Mouse (Mus musculus): ENCODE measurements at regions not wholly inside any gene's neighbourhood (a gene's known extent, or its start where the extent isn't known, plus 50 kb on each side); places are given as distances from the start of the nearest gene placed in this dataset.

GRCm38 (mm10) chr19:26234539-26234938 is 370.3 kb upstream of the Smarca2 start:
- Histone ChIP-seq H3K9me3 (ENCODE audit: control insufficient read depth, low read length) (no peaks in the 10 kb centered on the region), H3K9ac (ENCODE audit: low read length) (no peak overlapping the region), H3K4me2 (ENCODE audit: low read depth, low read length, severe bottlenecking) (no peak overlapping the region), H3K27me3 (ENCODE audit: control insufficient read depth, insufficient read depth, low read length) (no peaks in the 10 kb centered on the region), H3K4me3 (ENCODE audit: low read depth, low read length) (no peak overlapping the region), H3K36me3 (ENCODE audit: control insufficient read depth, insufficient read depth, low read length) (no peaks in the 10 kb centered on the region), H3K27ac (ENCODE audit: low read depth, low read length) (no peak overlapping the region), H3K4me1 (replicated peaks; ENCODE audit: control insufficient read depth, insufficient read depth, low read length) (no peaks in the 10 kb centered on the region)
- 67% methylated on average over 4 of the region's 4 CpGs for WGBS
- ATAC-seq (replicated peaks; ENCODE audit: low FRiP score): no peak
- no peak for DNase-seq (ENCODE audit: low spot score)

- no peak overlapping the region for H3K9ac ChIP-seq (ENCODE audit: low read length)
- no peak overlapping the region for H3K4me3 ChIP-seq (ENCODE audit: low read depth, low read length)
- no peak overlapping the region for H3K27ac ChIP-seq (ENCODE audit: low read depth, low read length)
- no peak overlapping the region for H3K4me2 ChIP-seq (ENCODE audit: low read depth, low read length, severe bottlenecking)
- 80% methylated on average over 6 of the region's 6 CpGs for WGBS
- no peaks in the 10 kb centered on the region for H3K9me3 ChIP-seq (ENCODE audit: control insufficient read depth, low read length)
- H3K4me1 ChIP-seq (replicated peaks; ENCODE audit: control insufficient read depth, insufficient read depth, low read length): no peaks in the 10 kb centered on the region
- no peaks in the 10 kb centered on the region for H3K36me3 ChIP-seq (ENCODE audit: control insufficient read depth, insufficient read depth, low read length)
- DNase-seq (ENCODE audit: low spot score) (no peak), ATAC-seq (replicated peaks; ENCODE audit: low FRiP score) (no peak)
- H3K27me3 ChIP-seq (ENCODE audit: control insufficient read depth, insufficient read depth, low read length): no peaks in the 10 kb centered on the region
Observed at GRCm38 (mm10) chr19:26244067-26244466, 360.8 kb upstream of the Smarca2 start.

GRCm38 (mm10) chr19:26249751-26250150 is 355.1 kb upstream of the Smarca2 start:
- no peaks in the 10 kb centered on the region for H3K9me3 ChIP-seq (ENCODE audit: control insufficient read depth, low read length)
- no peak overlapping the region for H3K4me2 ChIP-seq (ENCODE audit: low read depth, low read length, severe bottlenecking)
- 90% methylated on average over 6 of the region's 6 CpGs for WGBS
- no peak overlapping the region for H3K4me3 ChIP-seq (ENCODE audit: low read depth, low read length)
- no peak for ATAC-seq (replicated peaks; ENCODE audit: low FRiP score)
- H3K9ac ChIP-seq (ENCODE audit: low read length): no peak overlapping the region
- H3K4me1 ChIP-seq (replicated peaks; ENCODE audit: control insufficient read depth, insufficient read depth, low read length): no peaks in the 10 kb centered on the region
- DNase-seq (ENCODE audit: low spot score): no peak
- H3K27me3 ChIP-seq (ENCODE audit: control insufficient read depth, insufficient read depth, low read length): no peaks in the 10 kb centered on the region
- no peak overlapping the region for H3K27ac ChIP-seq (ENCODE audit: low read depth, low read length)
- H3K36me3 ChIP-seq (ENCODE audit: control insufficient read depth, insufficient read depth, low read length): no peaks in the 10 kb centered on the region

- no peaks in the 10 kb centered on the region for H3K36me3 ChIP-seq (ENCODE audit: control insufficient read depth, insufficient read depth, low read length)
- no peak overlapping the region for H3K27ac ChIP-seq (ENCODE audit: low read depth, low read length)
- DNase-seq (ENCODE audit: low spot score) (no peak), ATAC-seq (replicated peaks; ENCODE audit: low FRiP score) (no peak)
- no peaks in the 10 kb centered on the region for H3K9me3 ChIP-seq (ENCODE audit: control insufficient read depth, low read length)
- H3K4me1 ChIP-seq (replicated peaks; ENCODE audit: control insufficient read depth, insufficient read depth, low read length): no peaks in the 10 kb centered on the region
- no peak overlapping the region for H3K9ac ChIP-seq (ENCODE audit: low read length)
- no peak overlapping the region for H3K4me3 ChIP-seq (ENCODE audit: low read depth, low read length)
- no peaks in the 10 kb centered on the region for H3K27me3 ChIP-seq (ENCODE audit: control insufficient read depth, insufficient read depth, low read length)
- WGBS: 29% methylated on average over 4 of the region's 4 CpGs
- H3K4me2 ChIP-seq (ENCODE audit: low read depth, low read length, severe bottlenecking): no peak overlapping the region
Observed at GRCm38 (mm10) chr19:26258677-26259076, 346.2 kb upstream of the Smarca2 start.

- H3K27ac ChIP-seq (ENCODE audit: low read depth, low read length): no peak overlapping the region
- no peak overlapping the region for H3K4me2 ChIP-seq (ENCODE audit: low read depth, low read length, severe bottlenecking)
- no peaks in the 10 kb centered on the region for H3K4me1 ChIP-seq (replicated peaks; ENCODE audit: control insufficient read depth, insufficient read depth, low read length)
- H3K9me3 ChIP-seq (ENCODE audit: control insufficient read depth, low read length): no peaks in the 10 kb centered on the region
- no peaks in the 10 kb centered on the region for H3K36me3 ChIP-seq (ENCODE audit: control insufficient read depth, insufficient read depth, low read length)
- DNase-seq (ENCODE audit: low spot score) (no peak), ATAC-seq (replicated peaks; ENCODE audit: low FRiP score) (no peak)
- WGBS: 86% methylated on average over 2 of the region's 2 CpGs
- no peaks in the 10 kb centered on the region for H3K27me3 ChIP-seq (ENCODE audit: control insufficient read depth, insufficient read depth, low read length)
- no peak overlapping the region for H3K4me3 ChIP-seq (ENCODE audit: low read depth, low read length)
- H3K9ac ChIP-seq (ENCODE audit: low read length): no peak overlapping the region
Observed at GRCm38 (mm10) chr19:26261530-26261929, 343.3 kb upstream of the Smarca2 start.

- H3K4me2 ChIP-seq (ENCODE audit: low read depth, low read length, severe bottlenecking): no peak overlapping the region
- H3K4me1 ChIP-seq (replicated peaks; ENCODE audit: control insufficient read depth, insufficient read depth, low read length): no peaks in the 10 kb centered on the region
- WGBS: 86% methylated on average over 6 of the region's 6 CpGs
- no peaks in the 10 kb centered on the region for H3K27me3 ChIP-seq (ENCODE audit: control insufficient read depth, insufficient read depth, low read length)
- H3K4me3 ChIP-seq (ENCODE audit: low read depth, low read length): no peak overlapping the region
- H3K9ac ChIP-seq (ENCODE audit: low read length): no peak overlapping the region
- DNase-seq (ENCODE audit: low spot score) (no peak), ATAC-seq (replicated peaks; ENCODE audit: low FRiP score) (no peak)
- H3K36me3 ChIP-seq (ENCODE audit: control insufficient read depth, insufficient read depth, low read length): no peaks in the 10 kb centered on the region
- H3K9me3 ChIP-seq (ENCODE audit: control insufficient read depth, low read length): no peaks in the 10 kb centered on the region
- H3K27ac ChIP-seq (ENCODE audit: low read depth, low read length): no peak overlapping the region
Observed at GRCm38 (mm10) chr19:26296360-26296759, 308.5 kb upstream of the Smarca2 start.

GRCm38 (mm10) chr19:26308477-26309135 is 296.2 kb upstream of the Smarca2 start:
- H3K9ac ChIP-seq (ENCODE audit: low read length): no peak overlapping the region
- H3K4me1 ChIP-seq (replicated peaks; ENCODE audit: control insufficient read depth, insufficient read depth, low read length): no peaks in the 10 kb centered on the region
- H3K4me2 ChIP-seq (ENCODE audit: low read depth, low read length, severe bottlenecking): no peak overlapping the region
- no peaks in the 10 kb centered on the region for H3K27me3 ChIP-seq (ENCODE audit: control insufficient read depth, insufficient read depth, low read length)
- H3K27ac ChIP-seq (ENCODE audit: low read depth, low read length): no peak overlapping the region
- DNase-seq (ENCODE audit: low spot score): no peak
- H3K9me3 ChIP-seq (ENCODE audit: control insufficient read depth, low read length): no peaks in the 10 kb centered on the region
- ATAC-seq (replicated peaks; ENCODE audit: low FRiP score): no peak
- WGBS: 87% methylated on average over 1 of the region's 1 CpGs
- no peaks in the 10 kb centered on the region for H3K36me3 ChIP-seq (ENCODE audit: control insufficient read depth, insufficient read depth, low read length)
- H3K4me3 ChIP-seq (ENCODE audit: low read depth, low read length): no peak overlapping the region

GRCm38 (mm10) chr19:26318977-26319376 is 285.9 kb upstream of the Smarca2 start:
- DNase-seq (ENCODE audit: low spot score) (no peak), ATAC-seq (replicated peaks; ENCODE audit: low FRiP score) (no peak)
- Histone ChIP-seq H3K36me3 (ENCODE audit: control insufficient read depth, insufficient read depth, low read length) (no peaks in the 10 kb centered on the region), H3K9ac (ENCODE audit: low read length) (no peak overlapping the region), H3K9me3 (ENCODE audit: control insufficient read depth, low read length) (no peaks in the 10 kb centered on the region), H3K4me3 (ENCODE audit: low read depth, low read length) (no peak overlapping the region), H3K4me1 (replicated peaks; ENCODE audit: control insufficient read depth, insufficient read depth, low read length) (no peaks in the 10 kb centered on the region), H3K27me3 (ENCODE audit: control insufficient read depth, insufficient read depth, low read length) (no peaks in the 10 kb centered on the region), H3K27ac (ENCODE audit: low read depth, low read length) (no peak overlapping the region), H3K4me2 (ENCODE audit: low read depth, low read length, severe bottlenecking) (no peak overlapping the region)
- 83% methylated on average over 2 of the region's 2 CpGs for WGBS

GRCm38 (mm10) chr19:26323682-26324081 is 281.2 kb upstream of the Smarca2 start:
- WGBS: 89% methylated on average over 5 of the region's 5 CpGs
- Histone ChIP-seq H3K27me3 (ENCODE audit: control insufficient read depth, insufficient read depth, low read length) (no peaks in the 10 kb centered on the region), H3K27ac (ENCODE audit: low read depth, low read length) (no peak overlapping the region), H3K9ac (ENCODE audit: low read length) (no peak overlapping the region), H3K4me3 (ENCODE audit: low read depth, low read length) (no peak overlapping the region), H3K9me3 (ENCODE audit: control insufficient read depth, low read length) (no peaks in the 10 kb centered on the region), H3K36me3 (ENCODE audit: control insufficient read depth, insufficient read depth, low read length) (no peaks in the 10 kb centered on the region), H3K4me1 (replicated peaks; ENCODE audit: control insufficient read depth, insufficient read depth, low read length) (no peaks in the 10 kb centered on the region), H3K4me2 (ENCODE audit: low read depth, low read length, severe bottlenecking) (no peak overlapping the region)
- ATAC-seq (replicated peaks; ENCODE audit: low FRiP score) (no peak), DNase-seq (ENCODE audit: low spot score) (no peak)

Data from forebrain, embryonic 11.5 days (tissue).